Mouse (Mus musculus) heart, embryonic 12.5 days (tissue): ENCODE results near the gene Nanos1. TPM values are rescaled to one million over a fixed set of nuclear protein-coding genes. Genes with fewer than 3 reads are reported as not detected.
A peak's percentile ranks its signal among the peaks of the same experiment; 100 is the strongest.

ENCODE experiments used
- ATAC-seq: fragments of 200-750 bp; cut with Nextera tagmentation; 2 replicates; pipeline ENCODE4 v1.8.0; 2017; ENCODE audit warnings: moderate TSS enrichment, moderate library complexity; ENCODE audit not compliant: insufficient number of reproducible peaks, low FRiP score
- H3K27ac ChIP-seq: fragments of 300-500 bp; sonication (generic); 2 replicates; pipeline ENCODE4 v1.5.1; 2016; ENCODE audit warnings: mild to moderate bottlenecking, moderate library complexity; ENCODE audit not compliant: poor library complexity, severe bottlenecking
- H3K27me3 ChIP-seq: fragments of 300-500 bp; sonication (generic); replicated peaks from 2 replicates; pipeline ENCODE4 v1.6.1; 2016; ENCODE audit warnings: mild to moderate bottlenecking, moderate library complexity
- H3K36me3 ChIP-seq: fragments of 300-500 bp; sonication (generic); 2 replicates; pipeline ENCODE4 v1.6.1; 2016; ENCODE audit warnings: mild to moderate bottlenecking, moderate library complexity
- H3K4me1 ChIP-seq: fragments of 300-500 bp; sonication (generic); replicated peaks from 2 replicates; pipeline ENCODE4 v1.6.1; 2016; ENCODE audit warnings: mild to moderate bottlenecking
- H3K4me2 ChIP-seq: fragments of 300-500 bp; sonication (generic); 2 replicates; pipeline ENCODE4 v1.6.1; 2016; ENCODE audit warnings: mild to moderate bottlenecking, moderate library complexity
- H3K4me3 ChIP-seq: fragments of 300-500 bp; sonication (generic); 2 replicates; pipeline ENCODE4 v1.5.1; 2016; ENCODE audit warnings: mild to moderate bottlenecking
- H3K9ac ChIP-seq: fragments of 300-500 bp; sonication (generic); 2 replicates; pipeline ENCODE4 v1.6.1; 2016; ENCODE audit warnings: mild to moderate bottlenecking, moderate library complexity
- H3K9me3 ChIP-seq: fragments of 300-500 bp; sonication (generic); replicated peaks from 2 replicates; pipeline ENCODE4 v1.6.1; 2016; ENCODE audit warnings: mild to moderate bottlenecking, moderate library complexity
- WGBS: fragments of 180-500 bp; shearing (Covaris S2); methylation state at CpG from one replicate; pipeline ENCODE4 v1.1.7; 2016; 5-methylcytosine and 5-hydroxymethylcytosine counted together
- polyA plus RNA-seq: library from polyadenylated mRNA; unstranded; fragments of >200 nt; fragmentation: Nextera tagmentation; extraction: Ambion mirVana; gene quantifications from 2 replicates; pipeline ENCODE4 v1.2.1, GENCODE M21; 2016

Nanos1 gene
- polyA plus RNA-seq, 1 experiment from 2014 or later = 2.1 TPM

- H3K36me3 ChIP-seq = no peaks in the 10 kb centered on the region
- H3K4me2 ChIP-seq = no peak overlapping the region
- H3K9me3 ChIP-seq = no peaks in the 10 kb centered on the region
- no peak overlapping the region for H3K27ac ChIP-seq
- H3K27me3 ChIP-seq = peaks cover 4% of the 10 kb centered on the region; the same call in 1 of the 2 replicates
- no peak for ATAC-seq
- H3K4me3 ChIP-seq = no peak overlapping the region
- no peak overlapping the region for H3K9ac ChIP-seq
- H3K4me1 ChIP-seq = no peaks in the 10 kb centered on the region
- 90% methylated on average over 1 of the region's 1 CpGs for WGBS
Measured at GRCm38 (mm10) chr19:60747801-60748200, 8.0 kb upstream of the Nanos1 start.

DNA sequence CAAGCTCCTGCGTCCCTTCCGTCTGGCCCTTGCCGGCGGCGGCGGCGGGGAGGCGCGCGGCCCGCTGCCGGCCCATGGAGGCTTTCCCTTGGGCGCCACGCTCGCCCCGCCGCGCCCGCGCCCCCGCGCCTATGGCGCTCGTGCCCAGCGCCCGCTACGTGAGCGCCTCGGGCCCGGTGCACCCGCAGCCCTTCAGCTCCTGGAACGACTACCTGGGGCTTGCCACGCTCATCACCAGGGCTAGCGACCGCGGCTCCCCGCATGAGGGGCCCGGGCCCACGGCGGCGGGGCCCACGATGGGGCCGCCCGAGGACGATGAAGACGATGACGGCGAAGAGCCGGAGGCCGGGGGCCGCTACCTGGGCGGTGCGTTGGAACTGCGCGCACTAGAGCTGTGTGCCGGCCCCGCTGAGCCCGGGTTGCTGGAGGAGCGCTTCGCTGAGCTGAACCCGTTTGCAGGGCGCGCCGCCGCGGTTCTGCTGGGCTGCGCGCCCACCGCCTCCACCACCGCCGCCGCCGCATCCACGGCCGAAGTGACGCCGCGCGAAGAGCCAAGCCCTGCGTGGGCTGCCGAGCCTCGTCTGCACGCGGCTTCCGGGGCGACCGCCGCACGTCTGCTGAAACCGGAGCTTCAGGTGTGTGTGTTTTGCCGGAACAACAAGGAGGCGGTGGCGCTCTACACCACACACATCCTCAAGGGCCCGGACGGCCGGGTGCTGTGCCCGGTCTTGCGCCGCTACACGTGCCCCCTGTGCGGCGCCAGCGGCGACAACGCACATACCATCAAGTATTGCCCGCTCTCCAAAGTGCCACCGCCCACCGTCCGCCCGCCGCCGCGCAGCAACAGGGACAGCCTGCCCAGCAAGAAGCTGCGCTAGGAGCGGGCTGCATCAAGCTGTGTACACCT lies 658 bp downstream of the Nanos1 start:
- Histone ChIP-seq H3K36me3 (peaks cover 10% of the 10 kb centered on the region), H3K9ac (peak overlapping the region; percentile 74), H3K4me3 (peak overlapping the region; percentile 78), H3K4me1 (peaks cover 9% of the 10 kb centered on the region; the same call in 1 of the 2 replicates), H3K27ac (no peak overlapping the region), H3K4me2 (peak overlapping the region; percentile 98), H3K27me3 (peaks cover 6% of the 10 kb centered on the region; the same call in 1 of the 2 replicates), H3K9me3 (no peaks in the 10 kb centered on the region)
- peak; percentile 56 for ATAC-seq
- under 1% methylated on average over 104 of the region's 115 CpGs for WGBS

GRCm38 (mm10) chr19:60757099-60757785 lies 1.5 kb downstream of the Nanos1 start:
- Histone ChIP-seq H3K4me2 (peak overlapping the region; percentile 98), H3K4me1 (peaks cover 9% of the 10 kb centered on the region; the same call in 1 of the 2 replicates), H3K36me3 (peaks cover 14% of the 10 kb centered on the region), H3K9me3 (no peaks in the 10 kb centered on the region), H3K4me3 (peak overlapping the region; percentile 78), H3K27ac (no peak overlapping the region), H3K27me3 (peaks cover 6% of the 10 kb centered on the region; the same call in 1 of the 2 replicates), H3K9ac (peak overlapping the region; percentile 74)
- 7% methylated on average over 25 of the region's 25 CpGs for WGBS
- ATAC-seq = no peak

DNA sequence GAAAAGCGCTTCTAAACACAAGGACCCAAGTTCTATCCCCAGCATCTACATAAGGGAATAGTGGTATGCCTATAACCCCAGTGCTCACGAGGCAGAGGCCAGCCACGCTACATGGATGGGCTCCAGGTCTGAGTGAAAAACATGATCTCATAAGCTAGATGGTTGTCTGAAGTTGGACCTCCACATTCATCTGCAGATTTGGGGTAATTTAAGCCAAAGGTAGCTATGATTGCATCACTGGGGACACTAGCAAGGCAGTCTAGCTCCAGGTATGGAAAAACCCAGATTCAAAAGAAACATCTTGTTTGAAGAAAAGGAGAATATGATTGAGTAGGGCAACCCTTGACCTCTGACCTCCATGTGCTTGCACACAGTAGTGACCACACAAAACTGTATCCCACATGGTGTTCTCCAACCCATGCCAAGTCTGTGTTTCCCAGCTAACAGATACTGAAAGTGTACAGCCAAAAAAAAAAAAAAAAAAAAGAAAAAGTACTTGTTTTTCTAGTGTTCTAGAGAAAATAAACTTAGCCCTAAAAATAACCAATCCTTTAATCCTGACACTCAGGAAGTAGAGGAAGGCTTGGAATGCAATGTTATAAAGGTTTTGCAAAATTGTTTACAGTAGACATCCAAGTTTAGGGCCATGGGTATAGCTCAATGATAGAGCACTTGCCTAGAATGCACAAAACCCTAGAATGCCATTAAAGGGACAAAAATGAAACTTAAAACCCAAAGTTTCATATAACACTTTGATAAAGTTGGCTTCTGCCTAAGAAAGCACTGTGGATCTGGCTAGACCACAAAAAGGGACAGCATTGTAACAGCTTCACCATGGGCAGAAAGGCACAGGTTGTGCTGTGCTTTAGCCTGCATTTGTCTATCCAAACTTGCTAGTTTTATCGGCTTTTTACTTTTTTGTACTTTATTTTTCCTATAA lies 3.4 kb downstream of the Nanos1 start:
- H3K4me3 ChIP-seq = no peak overlapping the region
- peaks cover 6% of the 10 kb centered on the region; the same call in 1 of the 2 replicates for H3K27me3 ChIP-seq
- no peak overlapping the region for H3K9ac ChIP-seq
- H3K27ac ChIP-seq = no peak overlapping the region
- peaks cover 9% of the 10 kb centered on the region; the same call in 1 of the 2 replicates for H3K4me1 ChIP-seq
- ATAC-seq = no peak
- WGBS = 73% methylated on average over 4 of the region's 4 CpGs
- peaks cover 30% of the 10 kb centered on the region for H3K36me3 ChIP-seq
- H3K4me2 ChIP-seq = no peak overlapping the region
- no peaks in the 10 kb centered on the region for H3K9me3 ChIP-seq

DNA sequence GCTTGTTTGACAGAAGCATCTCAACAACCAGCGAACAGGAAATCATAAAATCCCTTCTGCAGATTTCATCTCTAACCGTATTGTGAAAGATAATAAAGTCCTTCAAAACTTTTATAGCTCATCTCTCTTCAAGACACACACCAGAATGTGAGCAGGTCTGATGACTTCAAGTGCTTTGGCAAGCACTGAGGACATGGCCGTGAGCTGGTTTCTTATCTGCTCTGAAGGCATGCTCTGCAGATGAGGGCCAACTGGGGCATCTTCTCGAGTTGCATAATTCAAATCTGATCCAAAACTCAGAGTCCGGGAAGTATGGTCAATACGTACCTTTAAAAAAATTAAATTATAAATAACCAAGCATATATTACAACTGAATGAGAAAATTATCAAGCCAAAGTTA lies 17.6 kb downstream of the Nanos1 start:
- Histone ChIP-seq H3K27ac (no peak overlapping the region), H3K4me3 (no peak overlapping the region), H3K9me3 (no peaks in the 10 kb centered on the region), H3K4me1 (no peaks in the 10 kb centered on the region), H3K4me2 (no peak overlapping the region), H3K27me3 (no peaks in the 10 kb centered on the region), H3K36me3 (peaks cover 66% of the 10 kb centered on the region), H3K9ac (no peak overlapping the region)
- 78% methylated on average over 6 of the region's 6 CpGs for WGBS
- no peak for ATAC-seq

DNA sequence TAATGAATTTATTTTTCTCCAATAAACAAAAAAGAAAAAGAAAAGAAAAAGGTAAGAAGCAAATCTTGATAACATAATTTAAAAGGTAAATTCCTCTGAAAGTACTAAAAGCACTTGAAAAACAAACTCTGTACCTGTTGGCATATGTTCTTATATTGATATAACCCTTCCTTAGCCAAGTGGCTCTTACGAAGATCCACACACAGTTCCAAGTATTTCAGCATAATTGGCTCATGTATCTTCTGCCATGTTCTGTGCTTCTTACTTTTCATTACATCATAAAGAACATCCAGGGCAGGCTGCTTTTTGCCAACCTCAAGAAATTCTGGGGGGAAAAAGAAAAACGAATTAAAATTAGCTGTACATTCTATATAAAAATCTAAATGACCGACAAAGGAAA lies 26.2 kb downstream of the Nanos1 start:
- no peak overlapping the region for H3K27ac ChIP-seq
- H3K27me3 ChIP-seq = no peaks in the 10 kb centered on the region
- WGBS = 84% methylated on average over 3 of the region's 3 CpGs

DNA sequence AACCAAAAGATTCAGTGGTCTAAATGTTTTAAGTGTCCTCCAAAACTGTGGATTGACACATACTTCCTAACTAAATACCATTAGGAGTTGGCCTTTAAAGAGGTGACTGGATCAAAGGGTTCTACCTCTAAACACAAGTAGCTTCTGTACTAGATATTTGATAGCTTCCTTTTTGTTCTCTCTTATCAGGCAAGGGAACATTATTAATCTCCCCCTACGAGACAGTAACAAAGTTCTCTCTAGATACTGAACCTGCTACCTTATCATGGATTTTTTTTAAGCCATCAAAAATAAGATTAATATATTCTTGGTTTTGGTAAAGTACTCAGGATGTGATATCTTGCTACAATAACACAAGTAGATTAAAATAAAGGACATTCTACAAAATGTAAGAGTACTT lies 28.9 kb downstream of the Nanos1 start:
- peaks cover 15% of the 10 kb centered on the region for H3K4me1 ChIP-seq
- H3K9ac ChIP-seq = no peak overlapping the region
- no peak for ATAC-seq
- H3K27ac ChIP-seq = no peak overlapping the region
- H3K4me2 ChIP-seq = no peak overlapping the region
- H3K9me3 ChIP-seq = no peaks in the 10 kb centered on the region
- H3K36me3 ChIP-seq = peaks cover 19% of the 10 kb centered on the region
- no peaks in the 10 kb centered on the region for H3K27me3 ChIP-seq
- WGBS = 20% methylated on average over 1 of the region's 1 CpGs
- no peak overlapping the region for H3K4me3 ChIP-seq

More for the DNA sequence above, 26.2 kb downstream of the Nanos1 start:
- no peak for ATAC-seq
- no peak overlapping the region for H3K4me2 ChIP-seq
- peaks cover 15% of the 10 kb centered on the region for H3K4me1 ChIP-seq
- peaks cover 30% of the 10 kb centered on the region for H3K36me3 ChIP-seq
- no peak overlapping the region for H3K4me3 ChIP-seq
- H3K9me3 ChIP-seq = no peaks in the 10 kb centered on the region
- no peak overlapping the region for H3K9ac ChIP-seq

DNA sequence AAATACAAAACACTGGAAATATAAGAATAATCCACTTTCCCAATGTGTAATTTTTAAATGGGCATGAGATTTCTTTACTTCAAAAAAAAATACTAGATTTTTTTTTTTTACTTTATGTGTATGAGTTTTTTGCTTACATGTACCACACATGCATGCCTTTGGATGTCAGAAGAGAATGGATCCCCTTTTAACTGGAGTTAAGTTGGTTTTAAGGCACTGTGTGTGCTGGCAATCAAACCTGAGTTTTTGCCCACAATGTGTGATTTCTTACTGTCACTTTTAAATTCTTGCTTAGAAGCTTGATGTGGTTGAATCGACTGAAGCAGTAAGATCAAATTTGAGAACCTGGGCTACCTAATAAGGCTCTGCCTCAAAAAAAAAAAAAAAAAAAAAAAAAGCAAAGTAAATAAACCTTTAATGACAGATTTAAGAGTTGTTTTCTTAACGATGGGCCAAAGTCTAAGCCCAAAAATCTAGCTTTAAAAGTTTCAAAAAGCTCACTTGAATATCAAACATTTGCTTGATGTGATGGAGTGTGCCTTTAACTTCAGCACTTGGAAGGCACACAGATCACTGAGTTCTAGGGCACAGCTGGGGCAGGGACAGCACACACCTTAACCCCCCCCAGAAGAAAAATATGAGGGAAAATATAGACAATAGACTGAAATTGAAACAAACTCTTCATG lies 31.8 kb downstream of the Nanos1 start:
- no peak overlapping the region for H3K4me3 ChIP-seq
- H3K9me3 ChIP-seq = no peaks in the 10 kb centered on the region
- peak overlapping the region; percentile 55 for H3K4me2 ChIP-seq
- H3K27me3 ChIP-seq = no peaks in the 10 kb centered on the region
- H3K36me3 ChIP-seq = peaks cover 3% of the 10 kb centered on the region; the same call in 1 of the 2 replicates
- H3K27ac ChIP-seq = no peak overlapping the region
- no peak for ATAC-seq
- no peak overlapping the region for H3K9ac ChIP-seq
- 61% methylated on average over 2 of the region's 2 CpGs for WGBS
- peaks cover 15% of the 10 kb centered on the region for H3K4me1 ChIP-seq

GRCm38 (mm10) chr19:60788214-60788960 lies 32.6 kb downstream of the Nanos1 start:
- H3K4me1 ChIP-seq = peaks cover 12% of the 10 kb centered on the region
- H3K9ac ChIP-seq = 0 out of 2 replicates have a peak overlapping the region, but pooled peaks have one; percentile 50
- H3K4me3 ChIP-seq = peak overlapping the region; percentile 47
- no peak for ATAC-seq
- 38% methylated on average over 6 of the region's 6 CpGs for WGBS
- no peaks in the 10 kb centered on the region for H3K27me3 ChIP-seq
- H3K27ac ChIP-seq = no peak overlapping the region
- H3K9me3 ChIP-seq = no peaks in the 10 kb centered on the region
- H3K4me2 ChIP-seq = peak overlapping the region; percentile 79
- peaks cover 3% of the 10 kb centered on the region; the same call in 1 of the 2 replicates for H3K36me3 ChIP-seq
